Mouse (Mus musculus) heart, postnatal 0 days (tissue): ENCODE measurements at regions not wholly inside any gene's neighbourhood (a gene's known extent, or its start where the extent isn't known, plus 50 kb on each side); places are given as distances from the start of the nearest gene placed in this dataset.

Experiments
- CTCF ChIP-seq: IDR thresholded peaks from 2 replicates; pipeline ENCODE4 v1.5.1; 2016; ENCODE audit warnings: antibody characterized with exemption, control low read depth, low read depth
- EP300 ChIP-seq: IDR thresholded peaks from 2 replicates; pipeline ENCODE4 v1.6.1; 2016; ENCODE audit warnings: antibody characterized with exemption, low read depth

DNA sequence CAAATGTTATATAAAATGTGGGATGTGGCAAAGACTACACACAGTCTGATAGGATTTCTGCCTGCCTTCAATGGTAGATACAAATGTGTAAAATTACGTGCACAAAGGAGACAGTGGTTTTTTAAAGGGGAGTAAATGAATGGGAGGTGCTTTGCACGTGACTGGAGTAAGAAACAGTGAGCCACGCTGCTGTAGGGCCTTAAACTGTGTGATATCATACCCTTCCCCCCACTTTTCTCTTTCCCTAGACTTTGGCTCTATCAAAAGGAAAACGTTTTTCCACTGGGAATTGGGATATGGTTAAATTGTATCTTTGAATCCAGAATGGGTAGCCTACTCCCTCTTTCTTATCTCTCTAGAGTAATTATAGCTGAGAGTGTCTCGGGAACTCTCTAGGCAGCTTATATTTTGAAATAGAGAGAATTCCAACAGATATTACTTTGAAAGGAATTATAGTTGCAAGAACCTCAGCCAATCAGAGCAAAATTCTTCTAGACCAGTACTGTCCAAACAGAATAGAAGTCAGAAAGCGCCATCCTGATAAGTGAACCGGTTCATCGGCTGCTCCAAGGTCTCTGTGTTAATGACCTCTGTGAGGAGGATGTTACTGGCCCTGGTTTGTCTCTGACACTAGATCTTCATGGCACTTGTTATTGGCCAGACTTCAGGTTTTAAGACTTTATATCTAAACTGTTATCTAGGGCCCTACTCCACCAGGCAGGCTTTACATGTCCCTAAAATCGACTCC, 195.5 kb downstream of the Gm19410 start:
- no peak for TF ChIP-seq CTCF
- no peak for TF ChIP-seq EP300
